Mouse (Mus musculus) erythroblast, embryonic 14.5 days (primary cell): Measurements from ENCODE around the gene Tmem169. TPM values are rescaled to one million over a fixed set of nuclear protein-coding genes. Genes with fewer than 3 reads are reported as not detected.

ENCODE experiments used
- H3K27me3 ChIP-seq: 2 replicates; pipeline ENCODE4 v1.6.1; 2012; ENCODE audit warnings: inconsistent platforms; ENCODE audit not compliant: control insufficient read depth
- H3K36me3 ChIP-seq: 2 replicates; pipeline ENCODE4 v1.6.1; 2012; ENCODE audit warnings: mild to moderate bottlenecking, inconsistent platforms; ENCODE audit not compliant: control insufficient read depth
- H3K4me1 ChIP-seq: 2 replicates; pipeline ENCODE4 v1.6.1; 2012; ENCODE audit warnings: inconsistent platforms; ENCODE audit not compliant: control insufficient read depth
- H3K4me3 ChIP-seq: replicated peaks from 2 replicates; pipeline ENCODE3; 2012; ENCODE audit warnings: moderate library complexity, mild to moderate bottlenecking, inconsistent platforms
- H3K9me3 ChIP-seq: 2 replicates; pipeline ENCODE4 v1.6.1; 2012; ENCODE audit warnings: low read length, inconsistent platforms, mixed read lengths; ENCODE audit not compliant: control insufficient read depth
- GATA1 ChIP-seq: IDR thresholded peaks from 2 replicates; pipeline ENCODE4 v1.6.1; 2012; ENCODE audit warnings: low read length, inconsistent platforms, mixed read lengths
- TAL1 ChIP-seq: IDR thresholded peaks from 3 replicates; pipeline ENCODE4 v1.6.1; 2012; ENCODE audit warnings: low read length, inconsistent platforms, mixed read lengths
- polyA plus RNA-seq: library from polyadenylated mRNA; stranded (reverse); fragments of >175 nt; gene quantifications from 2 replicates; pipeline ENCODE4 v1.2.3, GENCODE M21; 2012

The Tmem169 gene
- polyA plus RNA-seq, 1 experiment: not detected

DNA sequence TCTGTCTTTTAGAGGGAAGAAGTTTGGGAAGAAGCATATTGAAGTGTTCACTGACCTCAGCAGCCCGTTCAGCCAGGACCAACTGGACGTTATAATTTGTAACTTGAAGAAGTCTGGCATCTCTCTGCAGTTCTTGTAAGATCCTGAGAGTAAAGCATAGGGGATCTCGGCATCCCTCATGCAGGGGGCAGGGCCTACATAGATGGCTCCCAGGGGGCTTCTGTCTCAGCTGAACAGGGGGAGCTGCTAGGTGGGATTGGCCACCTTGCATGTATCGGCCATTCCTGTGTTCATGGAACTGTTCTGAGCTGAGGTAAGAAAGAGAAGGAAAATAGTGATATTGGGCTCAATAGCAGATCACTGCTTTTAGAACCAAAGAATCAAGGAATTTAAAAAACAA is 31.3 kb downstream of the Tmem169 start:
- no peaks in the 10 kb centered on the region for H3K9me3 ChIP-seq
- peaks cover 52% of the 10 kb centered on the region for H3K36me3 ChIP-seq
- peaks cover 3% of the 10 kb centered on the region for H3K4me1 ChIP-seq
- no peak overlapping the region for H3K4me3 ChIP-seq
- H3K27me3 ChIP-seq: no peaks in the 10 kb centered on the region
- TF ChIP-seq GATA1 (no peak), TAL1 (no peak)

DNA sequence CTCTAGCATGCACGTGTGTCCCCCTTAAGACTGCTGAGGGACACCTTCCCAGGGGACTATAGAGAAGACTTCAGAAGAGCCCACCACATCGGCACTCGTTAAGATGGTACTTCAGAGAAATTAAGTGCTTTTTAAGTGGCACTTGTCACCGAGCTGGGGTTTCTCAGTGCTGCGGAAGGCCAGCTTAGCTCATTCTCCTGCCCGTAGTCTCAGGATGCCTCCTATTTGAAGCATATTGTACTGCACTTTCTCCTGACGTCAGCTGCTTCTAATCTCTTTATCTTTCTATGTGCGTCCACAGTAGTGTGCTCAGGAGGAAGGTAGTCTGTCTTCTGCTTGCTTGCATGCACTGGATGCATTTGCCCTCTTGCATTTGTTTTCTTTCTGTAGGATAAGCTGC is 32.2 kb downstream of the Tmem169 start:
- Histone ChIP-seq H3K9me3 (no peaks in the 10 kb centered on the region), H3K27me3 (no peaks in the 10 kb centered on the region), H3K4me1 (peaks cover 3% of the 10 kb centered on the region), H3K36me3 (peaks cover 59% of the 10 kb centered on the region), H3K4me3 (no peak overlapping the region)
- TF ChIP-seq GATA1 (no peak), TAL1 (no peak)

- Histone ChIP-seq H3K4me1 (peaks cover 3% of the 10 kb centered on the region), H3K27me3 (no peaks in the 10 kb centered on the region), H3K4me3 (no peak overlapping the region), H3K9me3 (no peaks in the 10 kb centered on the region), H3K36me3 (peaks cover 57% of the 10 kb centered on the region)
- TF ChIP-seq GATA1: no peak
- TF ChIP-seq TAL1: no peak
Measured at GRCm38 (mm10) chr1:72316901-72317300, 32.7 kb downstream of the Tmem169 start.

GRCm38 (mm10) chr1:72320759-72321158 is 36.6 kb downstream of the Tmem169 start:
- Histone ChIP-seq H3K36me3 (peaks cover 54% of the 10 kb centered on the region), H3K27me3 (no peaks in the 10 kb centered on the region), H3K4me3 (no peak overlapping the region), H3K4me1 (no peaks in the 10 kb centered on the region), H3K9me3 (no peaks in the 10 kb centered on the region)
- TF ChIP-seq GATA1 (no peak), TAL1 (no peak)

DNA sequence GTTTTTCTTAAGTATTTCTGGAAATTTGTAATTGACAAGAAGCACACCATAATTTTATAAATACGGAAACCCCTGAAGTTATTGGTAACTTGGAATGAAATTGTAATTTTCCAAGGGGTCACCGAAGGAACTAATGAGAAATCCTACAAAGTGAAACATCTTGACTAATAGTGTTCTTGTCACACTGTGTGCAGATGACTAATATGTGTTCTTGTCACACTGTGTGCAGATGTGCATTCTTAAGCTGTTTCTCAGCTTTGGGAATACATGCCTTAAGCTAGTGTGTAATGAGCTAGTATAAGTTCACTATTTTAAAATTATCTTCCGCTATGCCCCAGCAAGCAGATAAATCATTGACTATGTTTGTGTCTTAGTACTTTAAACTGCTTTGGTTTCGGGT is 39.1 kb downstream of the Tmem169 start:
- Histone ChIP-seq H3K9me3 (no peaks in the 10 kb centered on the region), H3K27me3 (no peaks in the 10 kb centered on the region), H3K4me1 (no peaks in the 10 kb centered on the region), H3K36me3 (peaks cover 62% of the 10 kb centered on the region), H3K4me3 (no peak overlapping the region)
- TF ChIP-seq TAL1 (no peak), GATA1 (no peak)

- TF ChIP-seq TAL1 (no peak), GATA1 (no peak)
- H3K9me3 ChIP-seq: no peaks in the 10 kb centered on the region
- peaks cover 61% of the 10 kb centered on the region for H3K36me3 ChIP-seq
- H3K4me1 ChIP-seq: no peaks in the 10 kb centered on the region
- H3K4me3 ChIP-seq: no peak overlapping the region
- H3K27me3 ChIP-seq: no peaks in the 10 kb centered on the region
Measured at GRCm38 (mm10) chr1:72326162-72326821, 42.1 kb downstream of the Tmem169 start.

DNA sequence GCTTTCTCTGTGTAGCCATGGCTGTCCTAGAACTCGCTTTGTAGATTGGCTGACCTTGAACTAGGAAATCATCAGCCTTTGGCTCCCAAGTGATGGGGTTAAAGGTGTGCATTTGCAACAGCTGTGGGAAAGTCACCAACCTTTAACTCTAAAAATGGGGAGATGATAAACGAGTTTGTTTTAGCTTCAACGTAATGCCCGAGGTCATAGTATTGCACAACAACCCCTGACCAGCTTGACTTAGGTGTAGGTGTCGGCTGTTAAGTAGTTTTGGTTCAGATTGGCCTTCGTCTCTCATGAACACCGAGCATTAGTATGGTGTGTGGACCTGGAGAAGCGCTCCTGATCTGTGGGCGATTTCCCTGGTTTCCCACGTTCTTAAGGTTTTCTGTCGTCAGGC is 50.6 kb downstream of the Tmem169 start:
- TF ChIP-seq GATA1: no peak
- TF ChIP-seq TAL1: no peak
- Histone ChIP-seq H3K4me1 (no peaks in the 10 kb centered on the region), H3K36me3 (peaks cover 62% of the 10 kb centered on the region), H3K4me3 (no peak overlapping the region), H3K27me3 (no peaks in the 10 kb centered on the region), H3K9me3 (no peaks in the 10 kb centered on the region)

DNA sequence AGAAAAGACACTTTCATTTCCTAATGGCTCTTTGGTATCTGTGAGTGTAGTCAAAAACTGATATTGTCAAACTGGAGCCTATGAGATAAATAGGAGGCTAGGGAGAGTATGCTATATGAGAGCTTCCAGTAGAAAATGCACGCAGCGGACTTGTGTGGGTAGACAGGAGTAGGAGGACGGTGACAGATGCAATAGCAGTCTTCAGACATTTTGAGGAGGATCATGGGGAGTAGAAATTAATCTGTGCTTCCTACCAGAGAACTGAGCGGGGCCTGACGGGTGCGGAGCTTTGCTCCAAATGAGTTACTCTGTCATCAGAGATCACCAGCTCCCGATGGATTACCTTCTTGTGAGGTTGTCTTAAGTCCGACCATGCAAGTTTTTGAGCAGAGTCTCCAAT is 52.6 kb downstream of the Tmem169 start:
- Histone ChIP-seq H3K36me3 (peaks cover 63% of the 10 kb centered on the region), H3K4me1 (no peaks in the 10 kb centered on the region), H3K4me3 (no peak overlapping the region), H3K27me3 (no peaks in the 10 kb centered on the region), H3K9me3 (no peaks in the 10 kb centered on the region)
- TF ChIP-seq GATA1 (no peak), TAL1 (no peak)

DNA sequence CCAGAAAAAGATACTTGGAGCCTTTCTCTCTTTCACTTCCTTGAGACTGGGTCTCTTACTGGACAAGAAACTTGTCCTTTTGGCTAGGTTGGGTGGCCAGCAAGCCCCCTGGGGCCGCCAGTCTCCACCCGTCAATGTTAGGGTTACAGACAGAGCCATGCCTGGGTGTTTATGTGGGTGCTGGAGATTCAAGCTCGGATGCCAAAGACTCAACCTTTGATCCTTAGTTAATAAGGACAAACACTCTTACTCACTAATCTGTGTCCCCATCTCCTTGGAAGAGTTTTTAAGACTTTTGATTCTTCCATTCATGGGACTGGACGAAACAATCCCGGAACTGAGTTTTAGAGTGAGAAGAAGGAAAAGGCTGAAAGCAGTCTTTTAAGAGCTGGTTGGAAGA is 54.2 kb downstream of the Tmem169 start:
- H3K27me3 ChIP-seq: no peaks in the 10 kb centered on the region
- peaks cover 61% of the 10 kb centered on the region for H3K36me3 ChIP-seq
- H3K4me1 ChIP-seq: no peaks in the 10 kb centered on the region
- TF ChIP-seq TAL1: no peak
- H3K4me3 ChIP-seq: no peak overlapping the region
- H3K9me3 ChIP-seq: no peaks in the 10 kb centered on the region

DNA sequence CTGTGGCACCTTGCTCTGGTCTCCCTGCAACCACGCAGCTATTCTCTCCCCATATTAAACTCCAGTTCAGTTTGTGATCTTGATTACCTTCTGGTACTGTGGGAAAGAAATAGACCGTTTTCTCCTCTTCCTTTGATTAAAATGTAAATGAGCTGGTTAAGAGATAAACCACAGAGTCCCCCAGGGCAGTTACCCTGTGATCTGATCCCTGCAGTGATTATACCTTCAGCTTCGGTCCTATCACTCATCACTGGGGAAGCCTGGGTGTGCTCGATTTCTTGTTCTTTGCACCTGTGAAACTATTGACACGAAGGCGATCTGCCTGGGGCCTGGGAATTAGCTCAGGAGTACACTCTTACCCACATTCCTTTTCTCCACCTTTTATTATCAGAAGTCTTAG is 63.7 kb downstream of the Tmem169 start:
- peaks cover 41% of the 10 kb centered on the region for H3K36me3 ChIP-seq
- no peak for TF ChIP-seq TAL1
- TF ChIP-seq GATA1: no peak

More for the DNA sequence above, 63.7 kb downstream of the Tmem169 start:
- no peaks in the 10 kb centered on the region for H3K9me3 ChIP-seq
- no peak overlapping the region for H3K4me3 ChIP-seq
- no peaks in the 10 kb centered on the region for H3K4me1 ChIP-seq
- H3K27me3 ChIP-seq: no peaks in the 10 kb centered on the region

Other genes starting within 250 kb of the Tmem169 start
- 0.01 TPM in 1 of 2 replicates, not detected in the other for gene Mreg, start 72.1 kb upstream of the Tmem169 start, polyA plus RNA-seq
- gene Pecr, start 55 bp upstream of the Tmem169 start, polyA plus RNA-seq: 0.23 and 0.28 TPM in 2 replicates
- 0.10 and 0.13 TPM in 2 replicates for gene Xrcc5, start 23.1 kb downstream of the Tmem169 start, polyA plus RNA-seq